Mouse (Mus musculus) liver, embryonic 14.5 days (tissue): ENCODE measurements around the gene Rgs11. TPM values are rescaled to one million over a fixed set of nuclear protein-coding genes. Genes with fewer than 3 reads are reported as not detected.

Experiments used
- ATAC-seq: fragments of 200-750 bp; cut with Nextera tagmentation; 2 replicates; pipeline ENCODE4 v1.8.0; 2017; ENCODE audit warnings: moderate number of reproducible peaks, mild to moderate bottlenecking, moderate library complexity; ENCODE audit not compliant: insufficient read depth
- DNase-seq, 3 experiments: peaks; one replicate each; pipeline ENCODE4 v3.0.0-alpha.2; 2012 to 2013; ENCODE audit warnings: low read depth in 3 of 3, low spot score in 3 of 3
- H3K27ac ChIP-seq: fragments of 300-500 bp; sonication (generic); 2 replicates; pipeline ENCODE4 v1.5.1; 2014; ENCODE audit warnings: moderate library complexity, mild to moderate bottlenecking, control low read depth, inconsistent platforms
- H3K27me3 ChIP-seq: fragments of 300-500 bp; sonication (generic); 2 replicates; pipeline ENCODE4 v1.6.1; 2014; ENCODE audit warnings: mild to moderate bottlenecking, low read length, moderate library complexity; ENCODE audit not compliant: control insufficient read depth, insufficient read depth
- H3K36me3 ChIP-seq: fragments of 300-500 bp; sonication (generic); replicated peaks from 2 replicates; pipeline ENCODE4 v1.6.1; 2014; ENCODE audit warnings: low read depth; ENCODE audit not compliant: control insufficient read depth, insufficient read depth
- H3K4me1 ChIP-seq, 2 experiments: fragments of 200-500 bp in 1 of 2; fragments of 300-500 bp in 1 of 2; sonication (generic) in 1 of 2; replicated peaks; 2 replicates each; pipeline ENCODE4 v1.6.1; 2012 to 2014; ENCODE audit warnings: antibody characterized with exemption in 1 of 2, inconsistent platforms in 1 of 2, low read length in 1 of 2; ENCODE audit not compliant: control insufficient read depth in 2 of 2, insufficient read depth in 2 of 2
- H3K4me2 ChIP-seq: fragments of 300-500 bp; sonication (generic); 2 replicates; pipeline ENCODE4 v1.6.1; 2014; ENCODE audit warnings: low read depth, mild to moderate bottlenecking, control low read depth, moderate library complexity
- H3K4me3 ChIP-seq, 2 experiments: fragments of 200-500 bp in 1 of 2; fragments of 300-500 bp in 1 of 2; sonication (generic) in 1 of 2; 2 replicates each; pipeline ENCODE4 v1.5.1; 2012 to 2014; ENCODE audit warnings: low read depth in 2 of 2, low read length in 2 of 2, mild to moderate bottlenecking in 2 of 2, control low read depth in 1 of 2, inconsistent platforms in 1 of 2, moderate library complexity in 1 of 2; ENCODE audit not compliant: insufficient read depth in 1 of 2
- H3K9ac ChIP-seq: fragments of 300-500 bp; sonication (generic); replicated peaks from 2 replicates; pipeline ENCODE4 v1.6.1; 2014; ENCODE audit warnings: mild to moderate bottlenecking, control low read depth, moderate library complexity
- H3K9me3 ChIP-seq: fragments of 300-500 bp; sonication (generic); 2 replicates; pipeline ENCODE4 v1.6.1; 2016; ENCODE audit warnings: low read length, mixed read lengths; ENCODE audit not compliant: control insufficient read depth
- CTCF ChIP-seq: IDR thresholded peaks from 2 replicates; pipeline ENCODE4 v1.5.1; 2016; ENCODE audit warnings: antibody characterized with exemption, low read depth, control low read depth
- EP300 ChIP-seq: IDR thresholded peaks from 2 replicates; pipeline ENCODE4 v1.6.1; 2016; ENCODE audit warnings: antibody characterized with exemption, low read depth
- WGBS: fragments of 180-500 bp; shearing (Covaris S2); extraction: QIAGEN DNeasy Blood & Tissue Kit; methylation state at CpG from one replicate; pipeline ENCODE4 v1.1.7; 2014; ENCODE audit not compliant: insufficient replicate concordance; 5-methylcytosine and 5-hydroxymethylcytosine counted together
- polyA plus RNA-seq, 2 experiments: library from polyadenylated mRNA; depleted of rRNA in 1 of 2; stranded (reverse) in 1 of 2; unstranded in 1 of 2; fragments of >200 nt; fragmentation: Nextera tagmentation in 1 of 2; extraction: Ambion mirVana in 1 of 2; gene quantifications; 2 replicates each; pipeline versions ENCODE4 v1.2.1 to v1.2.3; 2012 to 2014

Gene Rgs11
- polyA plus RNA-seq, 2 experiments = 0.10 to 0.35 TPM

DNA sequence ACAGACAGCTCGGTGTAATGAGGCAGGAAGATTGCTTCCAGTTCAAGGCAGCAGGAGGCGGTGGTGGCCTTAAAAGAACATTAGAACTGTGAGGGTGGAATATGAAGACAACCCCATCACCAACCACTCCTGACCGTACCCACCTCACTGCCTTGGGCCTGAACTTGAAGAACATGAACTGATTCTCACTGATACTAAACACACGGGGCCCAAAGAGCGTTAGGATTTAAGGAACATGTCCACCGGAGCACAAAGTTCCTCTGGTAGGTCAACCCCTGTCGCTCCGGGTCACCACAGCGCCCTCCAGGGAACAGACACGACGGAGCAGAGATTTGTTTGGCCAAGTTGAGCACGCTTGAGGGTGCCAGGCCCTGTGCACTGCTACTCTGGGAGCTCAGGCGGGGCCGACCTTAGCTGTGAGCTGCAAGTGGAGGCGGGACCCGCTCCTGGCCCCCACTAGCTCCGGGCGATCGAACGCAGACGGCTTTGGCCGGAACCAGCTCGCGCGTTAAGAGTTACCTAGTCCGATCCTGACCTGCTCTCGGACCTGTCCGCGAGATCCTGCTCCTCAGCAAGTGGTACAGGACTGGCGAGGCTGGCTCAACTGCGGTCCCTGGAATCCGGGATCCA is 40.8 kb downstream of the Rgs11 start:
- H3K4me2 ChIP-seq = peak overlapping the region; percentile 74
- peak overlapping the region; percentile 65 to 86 for H3K4me3 ChIP-seq
- 1% methylated on average over 32 of the region's 32 CpGs for WGBS
- H3K9ac ChIP-seq = peak overlapping the region; percentile 54
- H3K9me3 ChIP-seq = no peaks in the 10 kb centered on the region
- H3K27me3 ChIP-seq = no peaks in the 10 kb centered on the region
- peaks cover 15 to 31% of the 10 kb centered on the region in 2 experiments for H3K4me1 ChIP-seq
- DNase-seq (peak in 1 of 3 experiments; percentile 51), ATAC-seq (peak; percentile 65)
- H3K36me3 ChIP-seq = no peaks in the 10 kb centered on the region
- TF ChIP-seq EP300 = no peak
- TF ChIP-seq CTCF = peak; percentile 62; the same call in 1 of the 2 replicates
- no peak overlapping the region; the same call in 1 of the 2 replicates for H3K27ac ChIP-seq

DNA sequence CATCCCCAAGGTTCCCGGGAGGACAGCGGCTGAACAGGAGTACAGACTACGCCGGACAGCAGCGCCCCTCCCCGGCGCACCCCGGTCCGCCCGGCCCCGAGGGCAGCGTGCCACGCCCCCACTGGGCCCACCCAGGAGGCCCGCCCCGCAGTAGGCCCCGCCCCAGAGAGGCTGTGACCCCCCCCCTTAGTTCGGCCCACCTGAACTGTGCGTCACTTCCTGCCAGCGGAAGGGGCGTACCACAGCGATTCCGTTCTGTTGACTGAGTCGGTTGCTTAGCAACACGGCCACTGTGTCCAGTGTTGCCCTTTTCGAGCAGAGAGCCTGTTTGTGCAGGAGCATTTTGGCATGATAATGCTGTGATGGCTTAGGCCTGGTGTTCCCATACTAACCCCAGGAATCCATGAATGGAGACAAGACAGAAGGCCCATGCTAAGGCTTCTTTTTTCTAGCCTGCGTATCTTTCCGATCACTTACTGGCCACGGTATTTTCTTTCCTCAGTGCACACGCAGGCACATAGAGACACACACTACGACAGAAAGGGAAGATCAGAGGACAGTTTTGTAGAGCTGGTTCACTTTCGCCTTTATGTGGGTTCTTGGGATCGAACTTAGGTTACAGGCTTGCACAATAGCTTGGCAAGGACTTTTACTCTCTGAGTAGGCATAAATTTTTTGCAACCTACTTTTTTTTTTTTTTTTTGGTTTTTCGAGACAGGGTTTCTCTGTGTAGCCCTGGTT is 41.5 kb downstream of the Rgs11 start, which contains the start of gene Fam234a:
Gene Fam234a (minus strand): TSS at position 142 of the 741 bp plus-strand sequence.
- H3K4me1 ChIP-seq = peaks cover 15 to 31% of the 10 kb centered on the region in 2 experiments

DNA sequence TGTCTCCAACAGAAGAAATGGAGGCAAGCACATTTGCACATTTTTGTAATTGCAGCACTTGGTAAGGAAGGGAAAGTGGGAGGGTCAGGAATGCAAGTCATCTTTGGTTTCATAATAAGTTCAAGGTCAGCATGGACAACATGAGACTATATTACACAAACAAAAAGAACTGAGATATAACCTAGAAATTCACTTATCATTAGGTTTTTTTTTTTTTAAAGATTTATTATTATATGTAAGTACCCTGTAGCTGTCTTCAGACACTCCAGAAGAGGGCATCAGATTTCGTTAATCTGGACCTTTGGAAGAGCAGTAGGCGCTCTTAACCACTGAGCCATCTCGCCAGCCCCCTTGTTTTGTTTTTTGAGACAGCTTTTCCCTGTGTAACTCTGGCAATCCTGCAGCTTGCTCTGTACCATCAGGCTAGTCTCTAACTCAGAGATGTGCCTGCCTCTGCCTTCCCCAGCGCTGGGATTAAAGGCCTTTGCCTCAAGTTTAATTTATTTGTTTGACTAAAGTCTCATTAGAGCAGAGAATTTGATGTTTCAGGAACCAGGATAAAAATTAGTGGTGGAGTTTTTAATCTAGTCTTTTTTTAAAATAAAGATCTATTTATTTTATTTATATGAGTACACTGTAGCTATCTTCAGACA is 49.3 kb downstream of the Rgs11 start:
- 49% methylated on average over 4 of the region's 4 CpGs for WGBS
- Histone ChIP-seq H3K27ac (peak overlapping the region; percentile 93), H3K27me3 (no peaks in the 10 kb centered on the region), H3K4me2 (peak overlapping the region; percentile 92), H3K9me3 (no peaks in the 10 kb centered on the region), H3K36me3 (peaks cover 21% of the 10 kb centered on the region), H3K4me3 (peak overlapping the region; percentile 80 to 98; a peak in 3 of 4 replicates), H3K4me1 (peaks cover 12 to 13% of the 10 kb centered on the region in 2 experiments), H3K9ac (peak overlapping the region; percentile 97)
- ATAC-seq (no peak), DNase-seq (no peak)
- TF ChIP-seq EP300 (no peak), CTCF (no peak)

More for the DNA sequence above, 41.5 kb downstream of the Rgs11 start, which contains the start of gene Fam234a:
- Histone ChIP-seq H3K9me3 (no peaks in the 10 kb centered on the region), H3K27ac (peak within 1 kb of the TSS; percentile 51), H3K9ac (peak within 1 kb of the TSS; percentile 54), H3K4me2 (peak within 1 kb of the TSS; percentile 74), H3K4me3 (peak within 1 kb of the TSS; percentile 65 to 86), H3K27me3 (no peaks in the 10 kb centered on the region), H3K36me3 (no peaks in the 10 kb centered on the region)
- DNase-seq (peak; percentile 87 to 91 (median 90)), ATAC-seq (peak; percentile 93)
- WGBS = 7% methylated on average over 33 of the region's 33 CpGs
- no peak for TF ChIP-seq CTCF
- no peak for TF ChIP-seq EP300

DNA sequence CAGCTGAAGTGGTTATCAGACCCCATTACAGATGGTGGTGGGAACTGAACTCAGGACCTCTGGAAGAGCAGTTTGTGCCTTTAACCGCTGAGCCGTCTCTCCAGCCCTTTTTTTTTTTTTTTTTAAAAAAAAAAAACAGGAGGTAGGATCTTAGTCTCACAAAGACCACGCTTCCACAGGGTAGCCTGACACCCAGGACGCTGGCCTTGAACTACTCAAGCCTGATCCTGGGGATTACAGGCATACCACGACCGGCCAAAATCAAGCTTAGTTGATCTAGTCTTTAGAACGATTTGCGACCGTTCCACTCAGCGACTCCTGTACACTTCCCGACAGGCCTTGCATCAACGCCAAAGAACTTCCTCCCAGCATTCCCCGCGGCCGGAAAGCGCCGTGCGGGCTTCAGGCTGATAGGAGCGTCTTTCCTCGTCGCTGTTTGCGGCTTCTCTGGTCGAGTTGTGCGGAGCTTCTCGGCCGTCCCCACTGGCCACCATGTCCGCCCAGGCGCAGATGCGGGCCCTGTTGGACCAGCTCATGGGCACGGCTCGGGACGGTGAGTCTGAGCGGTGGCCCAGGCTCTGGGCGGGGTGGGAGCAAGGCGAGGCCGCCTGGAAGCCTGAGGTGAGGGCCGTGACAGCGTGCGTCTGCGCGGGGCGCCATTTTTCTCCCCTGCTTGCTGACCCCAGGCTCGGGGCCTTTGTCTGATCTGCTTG is 49.9 kb downstream of the Rgs11 start, which contains the start of gene Luc7l:
Gene Luc7l (plus strand): TSS at position 358 of the 713 bp plus-strand sequence.
- no peaks in the 10 kb centered on the region for H3K9me3 ChIP-seq
- no peaks in the 10 kb centered on the region for H3K27me3 ChIP-seq
- H3K4me1 ChIP-seq = peaks cover 12 to 13% of the 10 kb centered on the region in 2 experiments
- peak within 1 kb of the TSS; percentile 97 for H3K9ac ChIP-seq
- ATAC-seq = peak; percentile 93
- peak within 1 kb of the TSS; percentile 93 for H3K27ac ChIP-seq
- H3K4me2 ChIP-seq = peak within 1 kb of the TSS; percentile 92
- 1% methylated on average over 43 of the region's 43 CpGs for WGBS
- TF ChIP-seq CTCF = no peak
- TF ChIP-seq EP300 = no peak
- peak; percentile 87 to 93 (median 92) for DNase-seq
- H3K4me3 ChIP-seq = peak within 1 kb of the TSS; percentile 80 to 98
- H3K36me3 ChIP-seq = peaks cover 28% of the 10 kb centered on the region
